Mouse (Mus musculus): ENCODE data around the gene Tnfrsf22.
"Not testable (repeated sequence)": the region's sequence is repeated elsewhere in the genome, so short reads cannot be mapped to it uniquely, and the experiment has no call there.

Tnfrsf22 gene

GRCm38 (mm10) chr7:143649034-143649768 lies at the start of gene Tnfrsf22:
Gene Tnfrsf22, minus strand, starts transcription at chr7:143649661.
- DNase-seq: peak; percentile 23

GRCm38 (mm10) chr7:143696140-143696539 lies 46.7 kb upstream of the Tnfrsf22 start:
- DNase-seq: no peak

GRCm38 (mm10) chr7:143694550-143694949 lies 45.1 kb upstream of the Tnfrsf22 start:
- no peak for DNase-seq

GRCm38 (mm10) chr7:143692746-143693510 lies 43.5 kb upstream of the Tnfrsf22 start:
- DNase-seq: no peak

- DNase-seq: no peak
These were observed 42.4 kb upstream of the Tnfrsf22 start for GRCm38 (mm10) chr7:143691909-143692308.

GRCm38 (mm10) chr7:143691181-143691580 lies 41.7 kb upstream of the Tnfrsf22 start:
- DNase-seq: no peak

GRCm38 (mm10) chr7:143689946-143690345 lies 40.5 kb upstream of the Tnfrsf22 start:
- DNase-seq: no peak

- DNase-seq: no peak
These were observed 40.0 kb upstream of the Tnfrsf22 start for GRCm38 (mm10) chr7:143689481-143689880.

GRCm38 (mm10) chr7:143686676-143687075 lies 37.2 kb upstream of the Tnfrsf22 start:
- not testable (repeated sequence) for DNase-seq

- DNase-seq: not testable (repeated sequence)
These were observed 36.7 kb upstream of the Tnfrsf22 start for GRCm38 (mm10) chr7:143686191-143686590.

- no peak for DNase-seq
These were observed 36.1 kb upstream of the Tnfrsf22 start, which contains the start of gene Tnfrsf23 for GRCm38 (mm10) chr7:143685359-143686067. Gene Tnfrsf23, minus strand, starts transcription at chr7:143685872.

GRCm38 (mm10) chr7:143684569-143684968 lies 35.1 kb upstream of the Tnfrsf22 start:
- not testable (repeated sequence) for DNase-seq

GRCm38 (mm10) chr7:143681566-143681965 lies 32.1 kb upstream of the Tnfrsf22 start:
- no peak for DNase-seq

GRCm38 (mm10) chr7:143680836-143681235 lies 31.4 kb upstream of the Tnfrsf22 start:
- DNase-seq: not testable (repeated sequence)

- DNase-seq: not testable (repeated sequence)
These were observed 30.2 kb upstream of the Tnfrsf22 start for GRCm38 (mm10) chr7:143679650-143680049.

GRCm38 (mm10) chr7:143666427-143667311 lies 17.2 kb upstream of the Tnfrsf22 start:
- DNase-seq: no peak

GRCm38 (mm10) chr7:143663470-143663869 lies 14.0 kb upstream of the Tnfrsf22 start:
- no peak for DNase-seq

- no peak for DNase-seq
These were observed 11.3 kb upstream of the Tnfrsf22 start for GRCm38 (mm10) chr7:143660797-143661196.

GRCm38 (mm10) chr7:143649769-143650346 lies 397 bp upstream of the Tnfrsf22 start:
- not testable (repeated sequence) for DNase-seq

GRCm38 (mm10) chr7:143643949-143644348 lies 5.5 kb downstream of the Tnfrsf22 start:
- not testable (repeated sequence) for DNase-seq

- DNase-seq: no peak
These were observed 12.8 kb downstream of the Tnfrsf22 start for GRCm38 (mm10) chr7:143636674-143637073.

- DNase-seq: no peak
These were observed 18.0 kb downstream of the Tnfrsf22 start for GRCm38 (mm10) chr7:143631503-143631902.
